Mouse (Mus musculus) spleen, embryonic (tissue): Measurements from ENCODE around the gene Fbxo46.

ENCODE experiments used
- CTCF ChIA-PET: fragments of 350-600 bp; sonication (Branson Sonifier 250); formaldehyde crosslinking; loops from one replicate; lab custom pipeline; 2022; lab: Charles Lee

Gene Fbxo46

GRCm38 (mm10) chr7:19119631-19120429 is at the start of gene Fbxo46:
Fbxo46 (plus strand) TSS chr7:19119859.
- CTCF ChIA-PET = interaction anchor here (1.4 kb wide), 1 partner anchor 32 kb away, joined by 5 read pairs; no protein-coding TSS in a partner anchor

GRCm38 (mm10) chr7:19071024-19071423 is 48.6 kb upstream of the Fbxo46 start:
- CTCF ChIA-PET = interaction anchor here (0.7 to 2.9 kb wide), 4 partner anchors 14 to 310 kb away, joined by 3 to 23 read pairs (median 6); partner anchors contain the start of gene Dmpk

- CTCF ChIA-PET = interaction anchor here (0.6 to 1.8 kb wide), 2 partner anchors 13 to 20 kb away, joined by 3 to 6 read pairs; no protein-coding TSS in a partner anchor
These were observed 46.2 kb upstream of the Fbxo46 start for GRCm38 (mm10) chr7:19073504-19073903.

GRCm38 (mm10) chr7:19074494-19074893 is 45.2 kb upstream of the Fbxo46 start:
- CTCF ChIA-PET = no interaction called here

- CTCF ChIA-PET = interaction anchor here (0.6 to 2.3 kb wide), 2 partner anchors 11 to 43 kb away, joined by 3 to 18 read pairs; partner anchors contain the start of gene Gm4969
These were observed 44.4 kb upstream of the Fbxo46 start for GRCm38 (mm10) chr7:19075231-19075630.

GRCm38 (mm10) chr7:19075723-19076585 is 43.7 kb upstream of the Fbxo46 start, which contains the start of gene Dmwd:
Dmwd (plus strand) TSS chr7:19076227.
- CTCF ChIA-PET = interaction anchor here (0.6 to 2.3 kb wide), 4 partner anchors 10 to 42 kb away, joined by 3 to 18 read pairs (median 4); partner anchors contain the start of genes Gm4969 and Six5

GRCm38 (mm10) chr7:19076586-19076991 is 43.1 kb upstream of the Fbxo46 start:
- CTCF ChIA-PET = interaction anchor here (1.4 to 2.3 kb wide), 3 partner anchors 9 to 17 kb away, joined by 3 to 18 read pairs (median 4); partner anchors contain the start of gene Six5

- CTCF ChIA-PET = interaction anchor here (0.5 to 1.2 kb wide), 2 partner anchors 9 to 15 kb away, joined by 3 to 5 read pairs; no protein-coding TSS in a partner anchor
These were observed 41.9 kb upstream of the Fbxo46 start for GRCm38 (mm10) chr7:19077761-19078160.

GRCm38 (mm10) chr7:19078732-19079131 is 40.9 kb upstream of the Fbxo46 start:
- CTCF ChIA-PET = no interaction called here

- CTCF ChIA-PET = interaction anchor here (0.7 kb wide), 1 partner anchor 12 kb away, joined by 3 read pairs; no protein-coding TSS in a partner anchor
These were observed 39.2 kb upstream of the Fbxo46 start for GRCm38 (mm10) chr7:19080451-19080950.

GRCm38 (mm10) chr7:19082171-19082570 is 37.5 kb upstream of the Fbxo46 start:
- CTCF ChIA-PET = no interaction called here

GRCm38 (mm10) chr7:19083096-19083495 is 36.6 kb upstream of the Fbxo46 start:
- CTCF ChIA-PET = interaction anchor here (0.6 to 0.9 kb wide), 3 partner anchors 17 to 95 kb away, joined by 3 to 6 read pairs (median 3); no protein-coding TSS in a partner anchor

GRCm38 (mm10) chr7:19083701-19084100 is 36.0 kb upstream of the Fbxo46 start, which contains the start of gene Dmpk:
Dmpk (plus strand) TSS chr7:19083849.
- CTCF ChIA-PET = interaction anchor here (0.9 to 3.2 kb wide), 2 partner anchors 13 to 95 kb away, joined by 3 to 23 read pairs; no protein-coding TSS in a partner anchor

- CTCF ChIA-PET = interaction anchor here (1.4 to 3.2 kb wide), 3 partner anchors 8 to 14 kb away, joined by 3 to 23 read pairs (median 18); partner anchors contain the start of genes Dmwd and Six5
These were observed 35.3 kb upstream of the Fbxo46 start for GRCm38 (mm10) chr7:19084277-19084771.

GRCm38 (mm10) chr7:19084921-19085473 is 34.7 kb upstream of the Fbxo46 start:
- CTCF ChIA-PET = interaction anchor here (1.4 to 3.2 kb wide), 3 partner anchors 9 to 14 kb away, joined by 3 to 23 read pairs (median 18); partner anchors contain the start of genes Dmwd and Six5

- CTCF ChIA-PET = interaction anchor here (1.4 to 3.2 kb wide), 4 partner anchors 9 to 15 kb away, joined by 3 to 23 read pairs (median 12); partner anchors contain the start of genes Dmwd and Six5
These were observed 34.2 kb upstream of the Fbxo46 start for GRCm38 (mm10) chr7:19085495-19085894.

- CTCF ChIA-PET = interaction anchor here (0.6 to 3.2 kb wide), 4 partner anchors 10 to 50 kb away, joined by 6 to 23 read pairs (median 13); partner anchors contain the start of gene Dmwd
These were observed 33.6 kb upstream of the Fbxo46 start for GRCm38 (mm10) chr7:19086042-19086441.

- CTCF ChIA-PET = interaction anchor here (0.6 to 3.2 kb wide), 4 partner anchors 11 to 49 kb away, joined by 6 to 23 read pairs (median 13); partner anchors contain the start of gene Dmwd
These were observed 32.9 kb upstream of the Fbxo46 start for GRCm38 (mm10) chr7:19086760-19087159.

GRCm38 (mm10) chr7:19088813-19089212 is 30.8 kb upstream of the Fbxo46 start:
- CTCF ChIA-PET = interaction anchor here (0.5 to 1.5 kb wide), 6 partner anchors 9 to 31 kb away, joined by 3 to 5 read pairs (median 3); partner anchors contain the start of gene Fbxo46
